Comparison of ENCODE assay signal across 21 mouse cellular contexts in the genomic region with DNA sequence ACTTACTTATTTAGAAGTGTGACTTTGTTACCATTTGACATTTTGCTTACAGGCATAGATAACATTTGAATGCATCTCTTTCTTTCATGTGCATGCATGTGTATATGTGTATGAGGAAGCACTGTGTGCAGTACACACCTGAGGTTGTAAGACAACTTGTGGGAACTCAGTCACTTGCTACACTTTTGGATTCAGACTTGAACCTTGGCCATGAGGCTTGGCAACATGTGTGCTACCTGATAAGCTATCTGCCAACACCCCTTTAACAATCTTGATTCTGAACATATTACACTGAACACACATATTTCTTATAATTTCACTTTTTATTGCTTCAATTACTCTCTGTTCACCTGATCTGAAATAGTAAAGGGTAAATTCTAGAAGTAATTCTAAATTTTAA.
"Had no signal": no experiment of that assay in that cellular context is flagged by ENCODE, and none has a peak within 500 bp of the region (broad histone marks: within the 10 kb centered on the region; RNA-seq: fewer than 3 reads in every experiment).

No protein-coding gene starts in this region.

- ATAC-seq: midbrain, embryonic 15.5 days had no signal

- H3K4me1 ChIP-seq: kidney, embryonic 15.5 days; limb, embryonic 10.5 days; limb, embryonic 13.5 days; midbrain, embryonic 12.5 days; midbrain, embryonic 15.5 days; neural tube, embryonic 12.5 days; neural tube, embryonic 15.5 days had no signal

- H3K9me3 ChIP-seq: kidney, embryonic 15.5 days; limb, embryonic 10.5 days; limb, embryonic 13.5 days; midbrain, embryonic 12.5 days; midbrain, embryonic 15.5 days; neural tube, embryonic 12.5 days; neural tube, embryonic 15.5 days had no signal

- H3K27ac ChIP-seq: kidney, embryonic 15.5 days; limb, embryonic 10.5 days; limb, embryonic 13.5 days; midbrain, embryonic 12.5 days; midbrain, embryonic 15.5 days; neural tube, embryonic 12.5 days; neural tube, embryonic 15.5 days; stomach, postnatal 0 days had no signal

- H3K27me3 ChIP-seq: kidney, embryonic 15.5 days; limb, embryonic 13.5 days; midbrain, embryonic 12.5 days; midbrain, embryonic 15.5 days; neural tube, embryonic 12.5 days; neural tube, embryonic 15.5 days had no signal

- H3K9ac ChIP-seq: kidney, embryonic 15.5 days; limb, embryonic 13.5 days; lung, embryonic 14.5 days; midbrain, embryonic 12.5 days; midbrain, embryonic 15.5 days; neural tube, embryonic 12.5 days; neural tube, embryonic 15.5 days had no signal

- DNase-seq: kidney, adult 11 months; kidney, adult 8-10 months; kidney, postnatal 14 days; kidney, postnatal 4 days; lung, embryonic 14.5 days; lung, postnatal 10 days; lung, postnatal 36 days; right cerebral cortex, adult 18-20 months; right cerebral cortex, postnatal 14 days; right cerebral cortex, postnatal 4 days; thymus, adult 2 months; thymus, postnatal 14 days; thymus, postnatal 4 days had no signal

- H3K4me3 ChIP-seq: kidney, embryonic 15.5 days; limb, embryonic 10.5 days; limb, embryonic 13.5 days; midbrain, embryonic 12.5 days; midbrain, embryonic 15.5 days; neural tube, embryonic 12.5 days; neural tube, embryonic 15.5 days had no signal

- H3K4me2 ChIP-seq: kidney, embryonic 15.5 days; limb, embryonic 13.5 days; lung, embryonic 14.5 days; midbrain, embryonic 12.5 days; midbrain, embryonic 15.5 days; neural tube, embryonic 12.5 days; neural tube, embryonic 15.5 days had no signal
